Mouse (Mus musculus): Measurements from ENCODE around the gene Ckmt1.
"Not testable (repeated sequence)": the region's sequence is repeated elsewhere in the genome, so short reads cannot be mapped to it uniquely, and the experiment has no call there.

Ckmt1 gene

DNA sequence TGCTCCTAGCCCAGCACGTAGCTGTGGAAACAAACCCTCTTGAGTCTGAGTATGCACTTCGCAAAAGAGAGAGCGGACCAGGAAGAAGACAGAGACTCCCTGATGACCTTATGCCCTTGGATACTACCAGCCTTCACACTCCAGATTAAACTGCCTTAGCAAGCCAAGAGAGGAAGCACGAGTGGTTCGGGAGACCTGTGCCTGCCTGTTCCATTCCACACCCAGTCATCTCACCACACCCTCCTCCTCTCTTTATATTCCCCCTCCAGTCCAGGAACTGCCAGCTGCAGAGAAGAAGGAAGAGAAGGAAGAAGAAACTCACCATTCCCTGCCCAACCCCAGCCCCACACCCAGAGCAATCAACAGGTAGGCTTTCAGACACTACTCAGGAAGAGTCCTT is at the start of gene Ckmt1:
TSS of gene Ckmt1 (plus strand) at position 221 of the 400 bp plus-strand sequence.
- DNase-seq (ENCODE audit: low spot score): no peak

DNA sequence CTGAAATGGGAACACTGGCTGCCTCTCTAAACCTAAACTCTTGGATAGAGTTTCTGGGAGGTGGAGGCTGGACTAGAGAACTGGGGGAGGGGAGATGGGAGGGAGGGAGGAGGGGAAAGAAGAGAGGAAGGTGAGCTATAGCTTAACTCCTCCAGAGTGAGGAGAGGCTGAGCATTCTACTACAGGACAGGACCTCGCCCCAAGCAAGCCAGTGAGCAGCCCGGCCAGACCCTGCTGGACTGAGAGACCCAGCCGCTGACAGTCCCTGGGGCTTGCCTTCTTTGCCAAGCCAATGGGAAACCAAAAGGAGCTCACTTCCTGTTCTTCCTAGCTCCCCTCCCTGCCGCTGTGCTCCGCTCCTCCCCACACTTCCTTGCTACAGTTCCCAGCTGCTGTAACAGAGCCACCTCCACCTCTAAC is 48.5 kb upstream of the Ckmt1 start:
- DNase-seq (ENCODE audit: low spot score): no peak

DNA sequence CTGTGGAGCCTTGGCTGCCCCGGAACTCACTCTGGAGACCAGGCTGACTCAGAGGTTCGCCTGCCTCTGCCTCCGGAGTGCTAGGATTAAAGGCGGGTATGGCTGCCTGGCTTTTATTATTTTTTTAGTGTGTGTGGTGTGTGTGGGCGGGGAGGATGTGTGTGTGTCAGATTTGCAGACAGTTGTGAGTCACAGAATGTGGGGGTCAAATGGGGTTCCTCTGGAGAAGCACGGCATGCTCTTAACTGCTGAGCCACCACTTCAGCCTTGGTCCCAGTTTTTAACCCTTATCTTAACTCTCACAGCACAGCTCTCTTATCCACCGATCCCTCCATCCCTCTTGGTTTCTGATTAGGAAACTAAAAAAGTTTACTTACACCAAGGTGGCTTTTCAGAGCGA is 41.2 kb upstream of the Ckmt1 start:
- no peak for DNase-seq (ENCODE audit: low spot score)

DNA sequence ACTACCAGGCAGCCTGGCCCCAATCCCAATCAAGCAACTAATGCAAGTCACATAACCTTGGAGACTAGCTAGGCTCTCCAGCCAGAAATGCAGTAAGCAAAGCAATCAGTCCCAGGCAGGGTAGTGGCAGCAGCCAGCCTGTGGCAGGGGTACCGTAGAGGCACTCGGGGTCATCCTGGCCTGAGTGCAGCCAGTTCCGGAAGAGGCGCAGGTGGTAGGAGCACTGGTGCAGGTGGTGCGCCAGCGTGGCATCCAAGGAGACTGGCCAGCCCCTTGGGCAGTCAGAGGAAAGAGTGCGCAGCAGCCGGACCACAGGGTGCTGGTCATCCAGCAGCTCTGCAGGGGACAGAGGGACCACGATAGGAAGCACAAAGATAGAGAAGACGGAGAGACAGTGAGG is 34.5 kb upstream of the Ckmt1 start:
- no peak for DNase-seq (ENCODE audit: low spot score)

GRCm38 (mm10) chr2:121323693-121324470 is 33.6 kb upstream of the Ckmt1 start:
- no peak for DNase-seq (ENCODE audit: low spot score)

DNA sequence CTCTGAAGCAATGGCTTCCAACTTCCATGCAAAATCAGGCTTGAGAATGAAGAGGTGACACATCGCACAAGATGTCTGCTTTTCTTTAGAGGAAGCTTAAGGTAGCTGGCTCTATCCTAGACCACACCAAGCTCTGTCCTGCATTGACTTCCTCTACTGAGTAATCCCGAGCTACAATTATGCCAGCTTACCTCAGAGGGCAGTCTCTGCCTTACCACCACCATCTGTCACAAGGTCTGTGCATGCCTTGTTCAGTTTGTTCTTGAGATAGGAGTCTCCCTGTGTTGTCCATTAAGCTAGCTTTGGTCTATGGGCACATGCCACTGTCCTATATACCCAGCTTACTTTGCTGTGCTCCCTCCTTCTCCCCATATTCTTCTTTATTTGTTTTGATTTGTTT is 28.0 kb upstream of the Ckmt1 start:
- no peak for DNase-seq (ENCODE audit: low spot score)

DNA sequence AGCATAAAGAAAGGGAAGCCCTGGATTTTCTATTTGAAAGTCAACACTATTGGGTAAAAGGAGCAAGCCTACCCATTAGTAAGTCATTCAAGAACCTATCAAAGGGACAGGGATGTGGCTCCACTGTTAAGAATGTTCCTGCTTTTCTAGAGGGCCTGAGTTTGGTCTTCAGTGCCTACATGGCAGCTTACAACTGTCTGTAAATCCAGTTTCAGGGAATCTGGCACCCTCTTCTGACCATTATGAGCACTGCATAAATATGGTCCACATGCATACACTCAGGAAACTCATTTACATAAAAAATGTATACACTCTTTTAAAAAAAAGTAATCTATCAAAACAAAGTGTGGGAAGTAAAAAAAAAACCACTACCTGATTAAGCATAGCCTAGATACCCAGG is 18.5 kb upstream of the Ckmt1 start:
- no peak for DNase-seq (ENCODE audit: low spot score)

DNA sequence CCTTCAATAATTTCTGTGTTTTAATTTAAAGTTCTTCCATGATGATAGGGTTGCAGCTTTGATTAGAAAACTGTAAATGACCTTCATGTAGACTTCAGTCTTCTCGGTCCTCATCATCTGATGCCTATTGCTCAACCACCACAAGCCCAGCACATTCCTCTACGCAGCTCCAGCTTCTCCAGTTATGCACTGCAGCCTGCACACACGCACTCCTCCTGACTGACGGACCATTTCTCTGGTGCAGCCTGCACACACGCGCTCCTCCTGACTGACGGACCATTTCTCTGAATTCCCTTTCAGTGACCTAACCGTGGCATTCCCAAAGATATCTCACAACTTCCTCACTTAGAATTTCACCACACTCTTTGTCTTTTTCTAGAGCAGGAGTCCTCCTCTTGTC is 4.4 kb upstream of the Ckmt1 start:
- no peak for DNase-seq (ENCODE audit: low spot score)

DNA sequence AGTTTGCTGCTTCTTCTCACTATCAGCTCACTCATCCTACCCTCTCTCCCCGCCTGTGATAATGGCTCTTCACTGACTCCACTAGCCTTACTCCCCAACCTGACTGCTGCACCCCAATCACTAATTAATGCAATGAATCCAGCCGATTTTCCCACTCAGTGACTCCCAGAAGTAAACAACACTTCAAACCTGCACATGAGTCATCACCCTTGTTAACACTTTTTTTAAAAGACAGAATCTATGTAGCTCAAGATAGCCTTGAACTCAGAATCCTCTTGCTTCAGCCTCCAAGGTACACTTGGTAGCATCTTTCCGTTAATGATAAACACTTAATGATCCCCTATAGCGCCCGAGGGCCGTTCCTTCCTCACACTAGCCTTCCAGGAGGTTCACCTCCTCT is 3.1 kb upstream of the Ckmt1 start:
- no peak for DNase-seq (ENCODE audit: low spot score)

DNA sequence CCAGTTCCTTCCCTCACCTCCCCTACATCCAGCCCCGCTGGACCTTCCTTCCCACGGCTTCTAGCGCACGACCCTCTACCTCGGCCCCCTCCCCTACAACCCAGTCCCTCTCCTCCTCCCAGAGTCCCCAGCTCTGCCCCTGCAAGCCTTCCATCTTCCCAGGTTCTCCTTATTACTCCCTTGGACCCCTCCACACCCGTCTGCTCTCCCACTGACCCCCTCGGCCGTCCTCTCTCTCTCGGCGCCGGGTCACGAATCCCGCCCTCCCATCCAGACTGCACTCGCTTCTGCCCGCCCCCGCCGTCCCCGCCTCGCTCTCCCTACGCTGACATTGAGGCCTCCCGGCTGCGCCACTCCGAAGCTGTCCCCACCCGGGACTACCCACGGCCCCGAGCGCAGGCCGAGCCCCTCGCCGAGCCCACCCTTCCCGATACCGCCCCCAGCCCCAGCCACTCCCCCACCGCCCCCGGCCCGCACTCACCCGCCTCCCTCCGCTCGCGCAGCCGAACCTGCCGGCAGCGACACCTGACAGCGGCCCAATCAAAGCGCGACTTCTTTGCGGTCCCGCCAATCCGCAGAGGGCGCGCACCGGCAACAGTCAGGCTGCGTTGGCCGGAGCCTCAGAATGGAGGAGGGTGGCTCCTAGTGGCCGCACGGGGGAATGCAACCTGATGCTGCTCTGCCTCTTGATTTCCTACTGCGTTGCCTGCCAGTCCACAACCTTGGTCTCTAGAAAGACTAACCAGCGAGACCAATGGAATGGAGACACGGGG is 2.5 kb upstream of the Ckmt1 start, which contains the start of gene Ppip5k1:
TSS of gene Ppip5k1 (minus strand) at position 577 of the 773 bp plus-strand sequence.
- DNase-seq (ENCODE audit: low spot score): peak; percentile 98

- no peak for DNase-seq (ENCODE audit: low spot score)
Observed at GRCm38 (mm10) chr2:121357961-121358360, 447 bp downstream of the Ckmt1 start.

DNA sequence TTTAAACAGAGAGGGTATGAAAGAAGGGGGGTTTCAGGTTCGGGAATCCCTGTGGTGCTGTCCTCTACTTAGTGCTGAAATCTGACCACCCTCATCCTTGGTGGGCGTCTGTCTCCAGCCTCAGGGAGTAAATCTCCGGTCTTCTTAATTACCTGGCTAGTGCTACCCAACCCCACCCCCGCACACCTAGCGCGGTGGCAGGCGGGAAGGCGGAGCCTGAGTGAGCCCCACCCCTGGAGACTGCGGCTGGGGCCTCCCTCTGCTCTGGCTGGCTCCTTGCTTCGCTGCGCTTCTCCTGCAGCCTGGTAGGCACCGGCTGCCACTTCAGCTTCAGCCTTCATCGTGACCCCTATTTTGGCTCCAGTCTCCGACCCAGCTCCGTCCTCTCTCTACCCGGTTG is 867 bp downstream of the Ckmt1 start:
- DNase-seq (ENCODE audit: low spot score): no peak

DNA sequence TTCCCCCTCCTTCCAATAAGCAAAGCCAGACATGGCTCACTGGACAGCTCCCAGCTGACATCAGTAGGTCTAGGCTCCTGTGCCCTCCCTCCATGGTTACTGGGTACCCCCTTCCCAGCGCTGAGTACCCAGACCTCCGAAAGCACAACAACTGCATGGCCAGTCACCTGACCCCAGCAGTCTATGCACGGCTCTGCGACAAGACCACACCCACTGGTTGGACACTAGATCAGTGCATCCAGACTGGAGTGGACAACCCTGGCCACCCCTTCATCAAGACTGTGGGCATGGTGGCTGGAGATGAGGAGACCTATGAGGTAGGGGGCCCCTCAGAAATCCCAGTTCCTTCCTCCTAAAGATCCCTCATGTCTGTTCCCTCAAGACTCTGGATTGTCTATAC is 1.9 kb downstream of the Ckmt1 start:
- no peak for DNase-seq (ENCODE audit: low spot score)

GRCm38 (mm10) chr2:121363656-121364055 is 6.1 kb downstream of the Ckmt1 start:
- DNase-seq (ENCODE audit: low spot score): no peak

DNA sequence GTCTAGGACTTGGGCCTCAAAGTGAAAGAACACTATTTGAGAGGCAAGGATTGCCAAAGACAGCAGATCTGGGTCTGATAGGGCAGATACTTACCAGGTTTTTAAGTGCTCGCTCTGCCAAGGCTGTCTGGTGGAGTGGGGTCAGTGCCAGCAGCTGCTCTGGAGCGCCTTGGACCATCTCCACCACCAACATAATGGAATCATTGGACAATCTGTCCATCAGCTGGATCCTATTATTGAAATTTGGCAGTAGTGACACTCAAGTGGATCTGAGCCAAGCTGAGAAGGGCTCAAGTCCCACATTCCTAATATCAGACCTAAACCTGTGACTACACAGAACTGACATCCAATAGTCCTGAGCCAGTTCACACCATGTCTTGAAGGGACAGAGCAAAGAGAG is 11.3 kb downstream of the Ckmt1 start:
- no peak for DNase-seq (ENCODE audit: low spot score)

DNA sequence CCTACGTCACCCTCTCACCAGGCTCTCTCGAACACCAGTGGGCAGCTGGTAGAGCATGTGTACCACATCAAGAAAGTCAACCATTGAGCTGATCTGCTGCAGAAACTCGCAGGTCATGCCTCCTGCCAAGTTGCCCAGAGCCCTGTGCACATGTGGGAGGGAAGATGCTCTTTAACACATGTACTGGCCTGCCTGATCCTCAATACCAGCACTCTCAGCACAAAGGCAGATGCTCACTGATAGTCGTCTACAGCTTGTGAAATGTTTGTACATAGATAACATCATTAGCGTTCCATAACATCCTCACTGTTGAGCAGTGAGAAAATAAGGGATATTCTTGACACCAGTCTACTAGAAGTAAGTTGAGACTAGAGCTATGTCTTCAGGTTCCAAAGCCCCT is 13.4 kb downstream of the Ckmt1 start:
- no peak for DNase-seq (ENCODE audit: low spot score)

- no peak for DNase-seq (ENCODE audit: low spot score)
Observed at GRCm38 (mm10) chr2:121372266-121372665, 14.8 kb downstream of the Ckmt1 start.

DNA sequence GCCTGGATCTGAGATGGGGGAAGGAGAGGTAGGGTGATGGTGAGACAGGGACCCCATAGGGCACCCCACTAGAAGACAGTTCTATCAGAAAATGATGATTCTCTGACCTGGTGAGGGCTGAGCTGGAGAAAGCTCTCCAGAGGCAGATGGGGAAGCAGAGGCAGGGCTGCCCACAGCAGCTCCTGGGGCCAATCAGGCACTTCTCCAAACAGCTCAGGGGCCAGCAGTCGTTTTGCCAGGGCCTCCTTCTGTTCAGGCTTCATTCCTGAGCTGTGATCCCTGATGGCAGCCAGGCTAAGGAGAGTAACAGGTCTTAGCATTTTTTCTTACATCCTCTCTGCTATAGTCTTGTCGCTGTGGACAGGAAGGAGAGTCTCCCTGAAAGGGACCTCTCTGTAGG is 17.3 kb downstream of the Ckmt1 start:
- no peak for DNase-seq (ENCODE audit: low spot score)

GRCm38 (mm10) chr2:121386961-121387575 is 29.6 kb downstream of the Ckmt1 start, which contains the start of gene Strc:
TSS of gene Strc (minus strand) at chr2:121387168.
- not testable (repeated sequence) for DNase-seq (ENCODE audit: low spot score)

GRCm38 (mm10) chr2:121396624-121397023 is 39.1 kb downstream of the Ckmt1 start:
- peak; percentile 63 for DNase-seq (ENCODE audit: low spot score)

DNA sequence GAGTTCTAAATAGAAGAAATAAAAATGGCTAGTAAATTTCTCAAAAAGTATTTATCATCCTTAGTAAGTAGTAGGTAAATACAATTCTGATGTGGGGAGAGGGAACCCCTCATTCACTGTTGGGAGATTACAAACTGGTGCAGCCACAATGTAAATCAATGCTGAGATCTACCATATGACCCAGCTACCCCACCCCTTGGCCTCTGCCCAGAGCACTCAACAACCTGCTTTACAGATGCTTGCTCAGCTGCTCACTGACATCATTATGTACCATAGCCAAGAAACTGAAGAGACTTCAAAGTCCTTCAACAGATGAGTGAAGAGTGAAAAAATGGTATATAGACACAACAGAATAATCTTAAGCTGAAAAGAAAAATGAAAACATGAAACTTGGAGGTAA is 45.8 kb downstream of the Ckmt1 start:
- no peak for DNase-seq (ENCODE audit: low spot score)

DNA sequence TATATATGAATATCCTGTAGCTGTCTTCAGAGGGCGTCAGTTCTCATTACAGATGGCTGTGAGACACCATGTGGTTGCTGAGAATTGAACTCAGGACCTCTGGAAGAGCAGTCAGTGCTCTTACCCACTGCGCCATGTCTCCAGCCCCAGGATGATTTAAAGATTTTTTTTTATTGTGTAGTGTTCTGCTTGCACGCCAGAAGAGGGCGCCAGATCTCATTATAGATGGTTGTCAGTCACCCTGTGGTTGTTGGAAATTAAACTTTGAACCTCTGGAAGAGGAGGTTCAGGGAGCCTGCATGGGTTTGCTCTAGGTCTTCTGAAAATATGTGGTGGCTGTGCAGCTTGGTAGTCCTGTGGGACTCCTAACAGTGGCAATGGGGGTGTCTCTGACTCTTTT is 50.6 kb downstream of the Ckmt1 start:
- no peak for DNase-seq (ENCODE audit: low spot score)

DNA sequence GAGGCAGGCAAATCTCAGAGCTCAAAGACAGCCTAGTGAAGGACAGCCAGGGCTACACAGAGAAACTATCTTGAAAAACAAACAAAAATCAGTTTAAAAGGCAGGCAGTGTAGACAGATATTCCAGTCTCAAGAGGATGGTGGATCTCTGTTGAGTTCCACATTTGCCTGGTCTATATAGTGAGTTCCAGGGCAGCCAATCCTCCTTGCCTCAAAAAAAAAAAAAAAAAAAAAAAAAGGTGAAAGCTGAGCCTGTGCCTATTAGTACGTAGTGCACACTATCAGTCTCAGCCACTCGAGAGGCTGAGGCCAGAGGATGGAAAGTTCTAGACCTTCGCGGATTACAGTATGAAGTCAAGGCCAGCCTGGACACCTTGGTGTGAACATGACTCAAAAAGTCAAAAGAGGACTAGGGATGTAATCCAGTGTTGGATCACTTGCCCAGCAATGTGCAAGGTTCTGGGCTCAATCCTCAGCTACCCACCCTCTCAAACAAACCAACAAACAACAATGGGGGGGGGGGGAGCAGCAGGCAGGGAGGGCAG is 55.4 kb downstream of the Ckmt1 start:
- no peak for DNase-seq (ENCODE audit: low spot score)
